Mouse (Mus musculus): ENCODE results near the gene Ephb3. TPM values are rescaled to one million over a fixed set of nuclear protein-coding genes. Genes with fewer than 3 reads are reported as not detected.
"Not testable (repeated sequence)": the region's sequence is repeated elsewhere in the genome, so short reads cannot be mapped to it uniquely, and the experiment has no call there.

The Ephb3 gene
- 12.2 and 14.0 TPM in 2 replicates for polyA plus RNA-seq (2015; fragmentation: Nextera tagmentation; extraction: Ambion mirVana)

- ATAC-seq (replicated peaks), result peak; percentile 98
- H3K36me3 ChIP-seq (replicated peaks), result no peaks in the 10 kb centered on the region
- peak within 1 kb of the TSS; percentile 76 for H3K27ac ChIP-seq
- H3K4me1 ChIP-seq, result peaks cover 31% of the 10 kb centered on the region
- peak within 1 kb of the TSS; percentile 84 for H3K9ac ChIP-seq
- 0 out of 2 replicates have a peak, but pooled peaks cover 6% of the 10 kb centered on the region for H3K27me3 ChIP-seq (replicated peaks)
- H3K4me3 ChIP-seq, result peak within 1 kb of the TSS; percentile 83
- under 1% methylated on average over 50 of the region's 51 CpGs for WGBS
- H3K4me2 ChIP-seq, result peak within 1 kb of the TSS; percentile 65
- no peaks in the 10 kb centered on the region for H3K9me3 ChIP-seq
Observed at GRCm38 (mm10) chr16:21204367-21205092, at the start of gene Ephb3. Ephb3 (plus strand) TSS chr16:21204755.

GRCm38 (mm10) chr16:21156261-21156660, 48.3 kb upstream of the Ephb3 start:
- H3K36me3 ChIP-seq (replicated peaks); H3K27ac ChIP-seq; ATAC-seq (replicated peaks); H3K27me3 ChIP-seq (replicated peaks); H3K4me1 ChIP-seq; H3K4me3 ChIP-seq; H3K9ac ChIP-seq; H3K9me3 ChIP-seq; H3K4me2 ChIP-seq: not testable (repeated sequence)

- H3K27ac ChIP-seq; H3K9ac ChIP-seq; H3K36me3 ChIP-seq (replicated peaks); H3K27me3 ChIP-seq (replicated peaks); H3K4me1 ChIP-seq; H3K4me3 ChIP-seq; H3K9me3 ChIP-seq; H3K4me2 ChIP-seq; ATAC-seq (replicated peaks): not testable (repeated sequence)
- WGBS, result 91% methylated on average over 1 of the region's 1 CpGs
Observed at GRCm38 (mm10) chr16:21159226-21159625, 45.3 kb upstream of the Ephb3 start.

GRCm38 (mm10) chr16:21163423-21163822, 41.1 kb upstream of the Ephb3 start:
- not testable (repeated sequence) for H3K9ac ChIP-seq; H3K9me3 ChIP-seq; ATAC-seq (replicated peaks); H3K27ac ChIP-seq; H3K27me3 ChIP-seq (replicated peaks); H3K4me3 ChIP-seq; H3K36me3 ChIP-seq (replicated peaks); H3K4me1 ChIP-seq; H3K4me2 ChIP-seq
- 82% methylated on average over 3 of the region's 3 CpGs for WGBS

GRCm38 (mm10) chr16:21165343-21166220, 39.0 kb upstream of the Ephb3 start:
- not testable (repeated sequence) for H3K4me1 ChIP-seq
- WGBS, result 16% methylated on average over 16 of the region's 19 CpGs
- peak; percentile 91 for ATAC-seq (replicated peaks)

GRCm38 (mm10) chr16:21168730-21169129, 35.8 kb upstream of the Ephb3 start:
- no peak overlapping the region for H3K27ac ChIP-seq
- H3K9ac ChIP-seq, result no peak overlapping the region
- ATAC-seq (replicated peaks), result no peak
- H3K36me3 ChIP-seq (replicated peaks), result no peaks in the 10 kb centered on the region
- WGBS, result 86% methylated on average over 13 of the region's 13 CpGs
- H3K4me1 ChIP-seq, result no peaks in the 10 kb centered on the region
- H3K4me2 ChIP-seq, result no peak overlapping the region
- no peaks in the 10 kb centered on the region for H3K9me3 ChIP-seq
- H3K27me3 ChIP-seq (replicated peaks), result no peaks in the 10 kb centered on the region
- no peak overlapping the region for H3K4me3 ChIP-seq

More at GRCm38 (mm10) chr16:21165343-21166220, 39.0 kb upstream of the Ephb3 start:
- not testable (repeated sequence) for H3K36me3 ChIP-seq (replicated peaks); H3K4me3 ChIP-seq; H3K4me2 ChIP-seq; H3K27ac ChIP-seq; H3K9me3 ChIP-seq; H3K27me3 ChIP-seq (replicated peaks); H3K9ac ChIP-seq

- H3K4me3 ChIP-seq, result no peak overlapping the region
Observed at GRCm38 (mm10) chr16:21175236-21175635, 29.3 kb upstream of the Ephb3 start.

GRCm38 (mm10) chr16:21182108-21182507, 22.4 kb upstream of the Ephb3 start:
- H3K9me3 ChIP-seq, result no peaks in the 10 kb centered on the region
- no peak overlapping the region for H3K4me2 ChIP-seq
- WGBS, result 85% methylated on average over 1 of the region's 1 CpGs
- no peak for ATAC-seq (replicated peaks)
- H3K27ac ChIP-seq, result no peak overlapping the region
- H3K4me1 ChIP-seq, result no peaks in the 10 kb centered on the region
- no peaks in the 10 kb centered on the region for H3K27me3 ChIP-seq (replicated peaks)
- no peaks in the 10 kb centered on the region for H3K36me3 ChIP-seq (replicated peaks)
- H3K4me3 ChIP-seq, result no peak overlapping the region
- H3K9ac ChIP-seq, result no peak overlapping the region

More at GRCm38 (mm10) chr16:21175236-21175635, 29.3 kb upstream of the Ephb3 start:
- Histone ChIP-seq H3K9me3 (no peaks in the 10 kb centered on the region), H3K9ac (no peak overlapping the region), H3K36me3 (replicated peaks) (no peaks in the 10 kb centered on the region), H3K27ac (no peak overlapping the region), H3K4me2 (no peak overlapping the region), H3K27me3 (replicated peaks) (no peaks in the 10 kb centered on the region), H3K4me1 (no peaks in the 10 kb centered on the region)
- ATAC-seq (replicated peaks), result no peak
- WGBS, result 0% methylated on average over 1 of the region's 1 CpGs

GRCm38 (mm10) chr16:21184697-21185096, 19.9 kb upstream of the Ephb3 start:
- Histone ChIP-seq H3K27me3 (replicated peaks) (no peaks in the 10 kb centered on the region), H3K4me1 (no peaks in the 10 kb centered on the region), H3K4me3 (no peak overlapping the region), H3K27ac (no peak overlapping the region), H3K9ac (no peak overlapping the region), H3K9me3 (no peaks in the 10 kb centered on the region), H3K4me2 (no peak overlapping the region), H3K36me3 (replicated peaks) (no peaks in the 10 kb centered on the region)
- ATAC-seq (replicated peaks), result no peak

- peak overlapping the region; percentile 55; the same call in 1 of the 2 replicates for H3K27ac ChIP-seq
- H3K9me3 ChIP-seq, result no peaks in the 10 kb centered on the region
- no peak overlapping the region for H3K4me2 ChIP-seq
- H3K36me3 ChIP-seq (replicated peaks), result no peaks in the 10 kb centered on the region
- no peak for ATAC-seq (replicated peaks)
- H3K4me1 ChIP-seq, result peaks cover 3% of the 10 kb centered on the region; the same call in 1 of the 2 replicates
- H3K4me3 ChIP-seq, result no peak overlapping the region
- WGBS, result 43% methylated on average over 7 of the region's 7 CpGs
- H3K27me3 ChIP-seq (replicated peaks), result no peaks in the 10 kb centered on the region
- H3K9ac ChIP-seq, result no peak overlapping the region
Observed at GRCm38 (mm10) chr16:21187568-21187967, 17.0 kb upstream of the Ephb3 start.

- Histone ChIP-seq H3K27ac (no peak overlapping the region), H3K4me2 (no peak overlapping the region), H3K4me1 (peaks cover 3% of the 10 kb centered on the region; the same call in 1 of the 2 replicates), H3K36me3 (replicated peaks) (no peaks in the 10 kb centered on the region), H3K9ac (no peak overlapping the region), H3K9me3 (no peaks in the 10 kb centered on the region), H3K4me3 (no peak overlapping the region), H3K27me3 (replicated peaks) (no peaks in the 10 kb centered on the region)
- WGBS, result 79% methylated on average over 3 of the region's 3 CpGs
- no peak for ATAC-seq (replicated peaks)
Observed at GRCm38 (mm10) chr16:21188345-21188744, 16.2 kb upstream of the Ephb3 start.

- H3K27ac ChIP-seq, result no peak overlapping the region
- no peak overlapping the region for H3K9ac ChIP-seq
- no peak overlapping the region for H3K4me3 ChIP-seq
- peaks cover 3% of the 10 kb centered on the region; the same call in 1 of the 2 replicates for H3K4me1 ChIP-seq
- ATAC-seq (replicated peaks), result no peak
- H3K36me3 ChIP-seq (replicated peaks), result no peaks in the 10 kb centered on the region
- no peaks in the 10 kb centered on the region for H3K27me3 ChIP-seq (replicated peaks)
- no peak overlapping the region for H3K4me2 ChIP-seq
- H3K9me3 ChIP-seq, result no peaks in the 10 kb centered on the region
- WGBS, result 67% methylated on average over 14 of the region's 14 CpGs
Observed at GRCm38 (mm10) chr16:21191569-21191968, 13.0 kb upstream of the Ephb3 start.

Data from midbrain, embryonic 15.5 days (tissue).